Mouse (Mus musculus): ENCODE measurements around the gene Nfia.

Gene Nfia

GRCm38 (mm10) chr4:97772641-97773040 lies at the start of gene Nfia:
Nfia (plus strand) TSS chr4:97772734.
- peak; percentile 77 for DNase-seq (ENCODE audit: low read depth, low spot score)

- DNase-seq (ENCODE audit: low read depth, low spot score), result no peak
Measured at GRCm38 (mm10) chr4:97723374-97723773, 49.2 kb upstream of the Nfia start.

GRCm38 (mm10) chr4:97728520-97728919 lies 44.0 kb upstream of the Nfia start:
- DNase-seq (ENCODE audit: low read depth, low spot score), result no peak

- DNase-seq (ENCODE audit: low read depth, low spot score), result no peak
Measured at GRCm38 (mm10) chr4:97729999-97730398, 42.5 kb upstream of the Nfia start.

- DNase-seq (ENCODE audit: low read depth, low spot score), result peak; percentile 14
Measured at GRCm38 (mm10) chr4:97730416-97730815, 42.1 kb upstream of the Nfia start.

- no peak for DNase-seq (ENCODE audit: low read depth, low spot score)
Measured at GRCm38 (mm10) chr4:97733392-97733791, 39.1 kb upstream of the Nfia start.

GRCm38 (mm10) chr4:97743932-97744331 lies 28.6 kb upstream of the Nfia start:
- DNase-seq (ENCODE audit: low read depth, low spot score), result no peak

- peak; percentile 49 for DNase-seq (ENCODE audit: low read depth, low spot score)
Measured at GRCm38 (mm10) chr4:97745296-97746105, 27.0 kb upstream of the Nfia start.

- no peak for DNase-seq (ENCODE audit: low read depth, low spot score)
Measured at GRCm38 (mm10) chr4:97746106-97746900, 26.2 kb upstream of the Nfia start.

GRCm38 (mm10) chr4:97750401-97750800 lies 22.1 kb upstream of the Nfia start:
- DNase-seq (ENCODE audit: low read depth, low spot score), result no peak

- DNase-seq (ENCODE audit: low read depth, low spot score), result peak; percentile 88
Measured at GRCm38 (mm10) chr4:97751030-97751482, 21.5 kb upstream of the Nfia start.

GRCm38 (mm10) chr4:97751483-97752251 lies 20.9 kb upstream of the Nfia start:
- peak; percentile 41 for DNase-seq (ENCODE audit: low read depth, low spot score)

- DNase-seq (ENCODE audit: low read depth, low spot score), result no peak
Measured at GRCm38 (mm10) chr4:97752276-97753010, 20.1 kb upstream of the Nfia start.

GRCm38 (mm10) chr4:97753521-97753920 lies 19.0 kb upstream of the Nfia start:
- no peak for DNase-seq (ENCODE audit: low read depth, low spot score)

GRCm38 (mm10) chr4:97754241-97754640 lies 18.3 kb upstream of the Nfia start:
- no peak for DNase-seq (ENCODE audit: low read depth, low spot score)

- peak; percentile 12 for DNase-seq (ENCODE audit: low read depth, low spot score)
Measured at GRCm38 (mm10) chr4:97757207-97757977, 15.1 kb upstream of the Nfia start.

GRCm38 (mm10) chr4:97757978-97758461 lies 14.5 kb upstream of the Nfia start:
- DNase-seq (ENCODE audit: low read depth, low spot score), result no peak

GRCm38 (mm10) chr4:97758661-97759060 lies 13.9 kb upstream of the Nfia start:
- DNase-seq (ENCODE audit: low read depth, low spot score), result no peak

- no peak for DNase-seq (ENCODE audit: low read depth, low spot score)
Measured at GRCm38 (mm10) chr4:97764616-97765015, 7.9 kb upstream of the Nfia start.

GRCm38 (mm10) chr4:97765341-97766020 lies 7.1 kb upstream of the Nfia start:
- DNase-seq (ENCODE audit: low read depth, low spot score), result no peak

All from 3T3-L1 (cell line).